Mouse (Mus musculus): ENCODE data around the gene Oxgr1. TPM values are rescaled to one million over a fixed set of nuclear protein-coding genes. Genes with fewer than 3 reads are reported as not detected.
"Not testable (repeated sequence)": the region's sequence is repeated elsewhere in the genome, so short reads cannot be mapped to it uniquely, and the experiment has no call there.

Gene Oxgr1
- polyA plus RNA-seq (2017; shearing (Covaris generic)), result not detected

GRCm38 (mm10) chr14:120042187-120042820, at the start of gene Oxgr1:
TSS of gene Oxgr1 (minus strand) at chr14:120042435.
- no peak for ATAC-seq

- ATAC-seq, result no peak
Observed at GRCm38 (mm10) chr14:120090401-120090800, 48.2 kb upstream of the Oxgr1 start.

GRCm38 (mm10) chr14:120089649-120090360, 47.6 kb upstream of the Oxgr1 start:
- ATAC-seq, result no peak

GRCm38 (mm10) chr14:120089006-120089648, 46.9 kb upstream of the Oxgr1 start:
- no peak for ATAC-seq

- ATAC-seq, result no peak
Observed at GRCm38 (mm10) chr14:120084084-120084667, 41.9 kb upstream of the Oxgr1 start.

- no peak for ATAC-seq
Observed at GRCm38 (mm10) chr14:120076192-120076591, 34.0 kb upstream of the Oxgr1 start.

- ATAC-seq, result no peak
Observed at GRCm38 (mm10) chr14:120075746-120076145, 33.5 kb upstream of the Oxgr1 start.

GRCm38 (mm10) chr14:120074231-120074630, 32.0 kb upstream of the Oxgr1 start:
- ATAC-seq, result no peak

- no peak for ATAC-seq
Observed at GRCm38 (mm10) chr14:120061096-120061495, 18.9 kb upstream of the Oxgr1 start.

- ATAC-seq, result no peak
Observed at GRCm38 (mm10) chr14:120033454-120033853, 8.8 kb downstream of the Oxgr1 start.

- no peak for ATAC-seq
Observed at GRCm38 (mm10) chr14:120019948-120020347, 22.3 kb downstream of the Oxgr1 start.

- ATAC-seq, result no peak
Observed at GRCm38 (mm10) chr14:120009969-120010872, 32.0 kb downstream of the Oxgr1 start.

- ATAC-seq, result no peak
Observed at GRCm38 (mm10) chr14:120005153-120005552, 37.1 kb downstream of the Oxgr1 start.

GRCm38 (mm10) chr14:120003661-120004060, 38.6 kb downstream of the Oxgr1 start:
- ATAC-seq, result no peak

- no peak for ATAC-seq
Observed at GRCm38 (mm10) chr14:120002673-120003072, 39.6 kb downstream of the Oxgr1 start.

GRCm38 (mm10) chr14:119989651-119990050, 52.6 kb downstream of the Oxgr1 start:
- no peak for ATAC-seq

- no peak for ATAC-seq
Observed at GRCm38 (mm10) chr14:119988937-119989645, 53.1 kb downstream of the Oxgr1 start.

GRCm38 (mm10) chr14:119987257-119987656, 55.0 kb downstream of the Oxgr1 start:
- ATAC-seq, result no peak

GRCm38 (mm10) chr14:119986778-119987177, 55.5 kb downstream of the Oxgr1 start:
- no peak for ATAC-seq

GRCm38 (mm10) chr14:119986351-119986750, 55.9 kb downstream of the Oxgr1 start:
- ATAC-seq, result not testable (repeated sequence)

- no peak for ATAC-seq
Observed at GRCm38 (mm10) chr14:119981314-119981713, 60.9 kb downstream of the Oxgr1 start.
